Mouse (Mus musculus): ENCODE results near the gene Tmpo. TPM values are rescaled to one million over a fixed set of nuclear protein-coding genes. Genes with fewer than 3 reads are reported as not detected.

Gene Tmpo
- polyA plus RNA-seq, 1 experiment from 2014 or later, result 96.7 TPM

- Histone ChIP-seq H3K9ac (peak within 1 kb of the TSS; percentile 84), H3K27me3 (no peaks in the 10 kb centered on the region), H3K36me3 (peaks cover 26% of the 10 kb centered on the region), H3K4me3 (peak within 1 kb of the TSS; percentile 81), H3K9me3 (no peaks in the 10 kb centered on the region), H3K4me1 (replicated peaks) (peaks cover 21% of the 10 kb centered on the region), H3K4me2 (peak within 1 kb of the TSS; percentile 84), H3K27ac (replicated peaks) (peak within 1 kb of the TSS; percentile 91)
- peak; percentile 100 for ATAC-seq (ENCODE audit: low FRiP score, low read depth)
- WGBS, result 13% methylated on average over 58 of the region's 59 CpGs
Observed at GRCm38 (mm10) chr10:91123828-91124822, 57.0 kb downstream of the Tmpo start, which contains the start of gene Slc25a3. TSS of gene Slc25a3 (minus strand) at chr10:91124059.

GRCm38 (mm10) chr10:91123281-91123827 lies 57.8 kb downstream of the Tmpo start:
- H3K27me3 ChIP-seq, result no peaks in the 10 kb centered on the region
- peak overlapping the region; percentile 81 for H3K4me3 ChIP-seq
- WGBS, result under 1% methylated on average over 44 of the region's 44 CpGs
- no peaks in the 10 kb centered on the region for H3K9me3 ChIP-seq
- H3K36me3 ChIP-seq, result peaks cover 33% of the 10 kb centered on the region
- no peak; the same call in 1 of the 2 replicates for ATAC-seq (ENCODE audit: low FRiP score, low read depth)
- peak overlapping the region; percentile 91 for H3K27ac ChIP-seq (replicated peaks)
- H3K9ac ChIP-seq, result peak overlapping the region; percentile 84
- H3K4me2 ChIP-seq, result peak overlapping the region; percentile 84
- peaks cover 21% of the 10 kb centered on the region for H3K4me1 ChIP-seq (replicated peaks)

GRCm38 (mm10) chr10:91122646-91123045 lies 58.5 kb downstream of the Tmpo start:
- Histone ChIP-seq H3K36me3 (peaks cover 39% of the 10 kb centered on the region), H3K9me3 (no peaks in the 10 kb centered on the region), H3K4me1 (replicated peaks) (peaks cover 21% of the 10 kb centered on the region), H3K9ac (peak overlapping the region; percentile 84), H3K27ac (replicated peaks) (no peak overlapping the region), H3K4me2 (peak overlapping the region; percentile 84), H3K27me3 (no peaks in the 10 kb centered on the region), H3K4me3 (peak overlapping the region; percentile 81)
- no peak for ATAC-seq (ENCODE audit: low FRiP score, low read depth)
- WGBS, result 39% methylated on average over 6 of the region's 6 CpGs

DNA sequence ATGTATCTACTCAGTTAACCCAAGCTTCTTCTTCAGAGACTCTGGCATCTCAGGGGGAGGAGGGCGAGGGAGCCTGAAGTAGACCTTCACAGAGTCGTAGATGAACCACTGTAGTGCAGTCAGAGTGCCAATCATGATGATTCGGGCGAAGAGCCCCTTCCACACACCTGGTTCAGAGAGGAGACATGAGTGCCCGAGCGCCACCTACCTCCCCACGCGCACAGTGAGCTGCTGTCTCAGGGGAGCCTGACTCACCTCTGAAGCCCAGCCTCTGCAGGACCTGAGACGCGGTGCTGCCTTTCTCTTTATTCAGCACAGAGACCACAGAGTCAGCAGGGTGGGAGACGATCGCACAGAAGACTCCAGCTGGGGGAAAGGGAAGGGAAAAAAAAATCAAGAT lies 64.2 kb downstream of the Tmpo start:
- Histone ChIP-seq H3K4me1 (replicated peaks) (peaks cover 8% of the 10 kb centered on the region), H3K4me2 (no peak overlapping the region), H3K9me3 (no peaks in the 10 kb centered on the region), H3K27me3 (no peaks in the 10 kb centered on the region), H3K36me3 (peaks cover 89% of the 10 kb centered on the region), H3K27ac (replicated peaks) (no peak overlapping the region), H3K4me3 (no peak overlapping the region), H3K9ac (no peak overlapping the region)
- ATAC-seq (ENCODE audit: low FRiP score, low read depth), result no peak
- WGBS, result 96% methylated on average over 12 of the region's 12 CpGs

GRCm38 (mm10) chr10:91109841-91110240 lies 71.3 kb downstream of the Tmpo start:
- Histone ChIP-seq H3K27me3 (no peaks in the 10 kb centered on the region), H3K36me3 (peaks cover 38% of the 10 kb centered on the region), H3K9me3 (no peaks in the 10 kb centered on the region), H3K27ac (replicated peaks) (no peak overlapping the region), H3K9ac (no peak overlapping the region), H3K4me2 (no peak overlapping the region), H3K4me3 (no peak overlapping the region), H3K4me1 (replicated peaks) (no peaks in the 10 kb centered on the region)
- 86% methylated on average over 4 of the region's 4 CpGs for WGBS
- ATAC-seq (ENCODE audit: low FRiP score, low read depth), result no peak

GRCm38 (mm10) chr10:91105981-91106380 lies 75.1 kb downstream of the Tmpo start:
- ATAC-seq (ENCODE audit: low FRiP score, low read depth), result no peak
- Histone ChIP-seq H3K9ac (no peak overlapping the region), H3K27me3 (no peaks in the 10 kb centered on the region), H3K4me3 (no peak overlapping the region), H3K36me3 (peaks cover 16% of the 10 kb centered on the region), H3K4me2 (no peak overlapping the region), H3K27ac (replicated peaks) (no peak overlapping the region), H3K4me1 (replicated peaks) (no peaks in the 10 kb centered on the region), H3K9me3 (no peaks in the 10 kb centered on the region)
- WGBS, result 88% methylated on average over 3 of the region's 3 CpGs

- WGBS, result 94% methylated on average over 14 of the region's 14 CpGs
- no peak for ATAC-seq (ENCODE audit: low FRiP score, low read depth)
Observed at GRCm38 (mm10) chr10:91102799-91103590, 78.1 kb downstream of the Tmpo start.

GRCm38 (mm10) chr10:91101936-91102335 lies 79.2 kb downstream of the Tmpo start:
- no peak overlapping the region for H3K9ac ChIP-seq
- ATAC-seq (ENCODE audit: low FRiP score, low read depth), result no peak
- H3K27me3 ChIP-seq, result no peaks in the 10 kb centered on the region
- no peak overlapping the region for H3K4me3 ChIP-seq
- no peak overlapping the region for H3K4me2 ChIP-seq
- WGBS, result 96% methylated on average over 25 of the region's 25 CpGs
- peaks cover 10% of the 10 kb centered on the region; the same call in 1 of the 2 replicates for H3K36me3 ChIP-seq
- no peaks in the 10 kb centered on the region for H3K4me1 ChIP-seq (replicated peaks)
- H3K27ac ChIP-seq (replicated peaks), result no peak overlapping the region
- no peaks in the 10 kb centered on the region for H3K9me3 ChIP-seq

More at GRCm38 (mm10) chr10:91102799-91103590, 78.1 kb downstream of the Tmpo start:
- no peaks in the 10 kb centered on the region for H3K9me3 ChIP-seq
- H3K4me3 ChIP-seq, result no peak overlapping the region
- H3K36me3 ChIP-seq, result peaks cover 10% of the 10 kb centered on the region; the same call in 1 of the 2 replicates
- no peak overlapping the region for H3K27ac ChIP-seq (replicated peaks)
- no peaks in the 10 kb centered on the region for H3K27me3 ChIP-seq
- H3K9ac ChIP-seq, result no peak overlapping the region
- H3K4me2 ChIP-seq, result no peak overlapping the region
- H3K4me1 ChIP-seq (replicated peaks), result no peaks in the 10 kb centered on the region

DNA sequence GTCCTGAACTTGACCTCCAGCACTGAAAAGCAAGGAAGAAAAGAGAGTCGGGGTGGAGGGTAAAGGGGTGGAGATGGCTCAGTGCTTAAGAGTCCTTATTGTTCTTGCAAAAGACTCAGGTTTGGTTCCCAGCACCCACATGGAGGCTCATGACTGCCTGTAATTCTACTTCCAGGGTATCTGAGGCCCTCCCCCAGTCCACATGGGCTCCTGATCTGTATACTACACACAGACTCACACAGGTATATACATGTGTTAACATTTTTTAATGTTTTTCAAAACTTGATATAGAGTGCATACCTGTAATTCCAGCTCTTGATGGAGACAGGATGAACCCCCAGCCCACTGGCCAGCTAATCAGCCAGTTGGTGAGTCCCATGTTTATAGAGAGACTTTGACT lies 81.0 kb downstream of the Tmpo start:
- no peak for ATAC-seq (ENCODE audit: low FRiP score, low read depth)
- H3K27ac ChIP-seq (replicated peaks), result no peak overlapping the region
- H3K4me2 ChIP-seq, result no peak overlapping the region
- peaks cover 10% of the 10 kb centered on the region for H3K36me3 ChIP-seq
- H3K4me1 ChIP-seq (replicated peaks), result no peaks in the 10 kb centered on the region
- 86% methylated on average over 1 of the region's 1 CpGs for whole genome bisulfite sequencing
- H3K9me3 ChIP-seq, result no peaks in the 10 kb centered on the region
- H3K4me3 ChIP-seq, result no peak overlapping the region
- no peaks in the 10 kb centered on the region for H3K27me3 ChIP-seq
- H3K9ac ChIP-seq, result no peak overlapping the region

DNA sequence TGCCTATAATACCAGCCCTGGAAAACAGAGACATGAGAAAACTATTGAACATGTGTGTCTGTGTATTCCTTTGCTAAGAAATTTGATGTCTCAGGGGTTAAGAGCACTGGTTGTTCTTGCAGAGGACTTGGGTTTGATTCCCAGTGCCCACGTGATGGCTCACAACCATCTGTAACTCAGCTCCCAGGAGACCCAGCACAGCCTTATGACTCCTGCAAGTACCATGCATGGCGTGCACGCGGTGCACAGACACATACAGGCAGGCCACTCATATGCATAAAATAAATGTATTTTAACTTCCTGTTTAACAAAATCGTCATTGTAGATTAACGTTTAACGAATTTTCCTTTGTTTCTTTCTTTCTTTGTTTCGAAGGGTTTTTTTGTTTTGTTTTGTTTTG lies 83.1 kb downstream of the Tmpo start:
- Histone ChIP-seq H3K36me3 (peaks cover 10% of the 10 kb centered on the region), H3K9ac (no peak overlapping the region), H3K27me3 (no peaks in the 10 kb centered on the region), H3K9me3 (no peaks in the 10 kb centered on the region), H3K4me1 (replicated peaks) (no peaks in the 10 kb centered on the region), H3K4me2 (no peak overlapping the region), H3K4me3 (no peak overlapping the region), H3K27ac (replicated peaks) (no peak overlapping the region)
- ATAC-seq (ENCODE audit: low FRiP score, low read depth), result no peak
- WGBS, result 92% methylated on average over 8 of the region's 8 CpGs
